Mouse (Mus musculus) left cerebral cortex, adult 8-10 months (tissue): Measurements from ENCODE around the gene A730071L15Rik. TPM values are rescaled to one million over a fixed set of nuclear protein-coding genes. Genes with fewer than 3 reads are reported as not detected.

Experiments
- DNase-seq, 2 experiments: peaks; one replicate each; pipeline ENCODE4 v3.0.0; 2022; ENCODE audit warnings: low spot score in 2 of 2
- total RNA-seq, 4 experiments: library from RNA; stranded (reverse); gene quantifications; 2 replicates each; pipeline ENCODE4 v1.2.4; 2022

A730071L15Rik gene
- total RNA-seq, 4 experiments from 2014 or later, result 0.30 to 0.53 (median 0.39) TPM

- no peak for DNase-seq
These were observed 18.9 kb upstream of the A730071L15Rik start for GRCm38 (mm10) chr11:6180811-6181399.

GRCm38 (mm10) chr11:6183246-6183645, 16.6 kb upstream of the A730071L15Rik start:
- no peak for DNase-seq

- DNase-seq, result no peak
These were observed 15.5 kb upstream of the A730071L15Rik start for GRCm38 (mm10) chr11:6184202-6184935.

- no peak for DNase-seq
These were observed 12.4 kb upstream of the A730071L15Rik start for GRCm38 (mm10) chr11:6187399-6187798.

- peak; percentile 87 to 89 for DNase-seq
These were observed 12.0 kb upstream of the A730071L15Rik start for GRCm38 (mm10) chr11:6187878-6188277.

- DNase-seq, result no peak
These were observed 3.0 kb upstream of the A730071L15Rik start for GRCm38 (mm10) chr11:6196780-6197179.

- no peak for DNase-seq
These were observed 1.4 kb upstream of the A730071L15Rik start for GRCm38 (mm10) chr11:6198449-6198848.

GRCm38 (mm10) chr11:6200087-6200569, 299 bp downstream of the A730071L15Rik start, which contains the start of gene Nudcd3:
Gene Nudcd3, minus strand, starts transcription at chr11:6200415.
- peak; percentile 89 for DNase-seq

- no peak for DNase-seq
These were observed 741 bp downstream of the A730071L15Rik start for GRCm38 (mm10) chr11:6200570-6200969.

GRCm38 (mm10) chr11:6207090-6207489, 7.3 kb downstream of the A730071L15Rik start:
- no peak for DNase-seq

GRCm38 (mm10) chr11:6208158-6208557, 8.3 kb downstream of the A730071L15Rik start:
- no peak for DNase-seq

GRCm38 (mm10) chr11:6216834-6217233, 17.0 kb downstream of the A730071L15Rik start:
- DNase-seq, result no peak

- no peak for DNase-seq
These were observed 18.5 kb downstream of the A730071L15Rik start for GRCm38 (mm10) chr11:6218189-6218896.

- DNase-seq, result no peak
These were observed 20.1 kb downstream of the A730071L15Rik start for GRCm38 (mm10) chr11:6219967-6220366.

GRCm38 (mm10) chr11:6222187-6222586, 22.4 kb downstream of the A730071L15Rik start:
- DNase-seq, result no peak

GRCm38 (mm10) chr11:6224541-6225229, 24.9 kb downstream of the A730071L15Rik start:
- DNase-seq, result peak in 1 of 2 experiments; percentile 70

GRCm38 (mm10) chr11:6230012-6230411, 30.2 kb downstream of the A730071L15Rik start, which contains the start of gene Npc1l1:
Gene Npc1l1, minus strand, starts transcription at chr11:6230143.
- no peak for DNase-seq

- DNase-seq, result no peak
These were observed 33.2 kb downstream of the A730071L15Rik start for GRCm38 (mm10) chr11:6233025-6233424.

- DNase-seq, result no peak
These were observed 44.9 kb downstream of the A730071L15Rik start for GRCm38 (mm10) chr11:6244707-6245106.
